Mouse (Mus musculus) brain, embryonic 14.5 days (tissue): Measurements from ENCODE around the gene Zfhx3.

Source experiments
- CTCF ChIP-seq: fragments of 200-500 bp; IDR thresholded peaks from 2 replicates; pipeline ENCODE4 v1.5.1; 2012; ENCODE audit warnings: inconsistent platforms, mild to moderate bottlenecking, moderate library complexity, borderline replicate concordance; ENCODE audit not compliant: insufficient read depth, insufficient read length; ENCODE audit errors: extremely low read depth
- POLR2A ChIP-seq: fragments of 200-500 bp; IDR thresholded peaks from 2 replicates; pipeline ENCODE4 v1.6.1; 2012; ENCODE audit warnings: mild to moderate bottlenecking, inconsistent platforms, borderline replicate concordance; ENCODE audit not compliant: poor library complexity, insufficient read depth, insufficient read length, severe bottlenecking; ENCODE audit errors: extremely low read depth

GRCm38 (mm10) chr8:108518116-108518515 is 575.7 kb downstream of the Zfhx3 start:
- TF ChIP-seq CTCF (no peak), POLR2A (no peak)
